Mouse (Mus musculus): ENCODE results near the gene Rasgef1b.
"Not testable (repeated sequence)": the region's sequence is repeated elsewhere in the genome, so short reads cannot be mapped to it uniquely, and the experiment has no call there.

The Rasgef1b gene

GRCm38 (mm10) chr5:99240501-99240900 is 488.4 kb downstream of the Rasgef1b start:
- DNase-seq = no peak

- no peak for DNase-seq
These were observed 489.2 kb downstream of the Rasgef1b start for GRCm38 (mm10) chr5:99239677-99240076.

- DNase-seq = no peak
These were observed 490.7 kb downstream of the Rasgef1b start for GRCm38 (mm10) chr5:99238150-99238549.

- no peak for DNase-seq
These were observed 491.7 kb downstream of the Rasgef1b start for GRCm38 (mm10) chr5:99236888-99237752.

GRCm38 (mm10) chr5:99236431-99236830 is 492.4 kb downstream of the Rasgef1b start:
- DNase-seq = no peak

GRCm38 (mm10) chr5:99234275-99234674 is 494.6 kb downstream of the Rasgef1b start:
- no peak for DNase-seq

- no peak for DNase-seq
These were observed 495.7 kb downstream of the Rasgef1b start for GRCm38 (mm10) chr5:99233176-99233575.

GRCm38 (mm10) chr5:99232410-99232809 is 496.5 kb downstream of the Rasgef1b start:
- no peak for DNase-seq

GRCm38 (mm10) chr5:99230476-99230875 is 498.4 kb downstream of the Rasgef1b start:
- no peak for DNase-seq

- no peak for DNase-seq
These were observed 501.5 kb downstream of the Rasgef1b start for GRCm38 (mm10) chr5:99227361-99227760.

GRCm38 (mm10) chr5:99224571-99225011 is 504.3 kb downstream of the Rasgef1b start:
- DNase-seq = no peak

GRCm38 (mm10) chr5:99223869-99224498 is 504.9 kb downstream of the Rasgef1b start:
- no peak for DNase-seq

- DNase-seq = no peak
These were observed 510.5 kb downstream of the Rasgef1b start for GRCm38 (mm10) chr5:99218385-99218784.

GRCm38 (mm10) chr5:99216588-99217152 is 512.2 kb downstream of the Rasgef1b start:
- not testable (repeated sequence) for DNase-seq

GRCm38 (mm10) chr5:99215207-99216157 is 513.4 kb downstream of the Rasgef1b start:
- no peak for DNase-seq

- DNase-seq = no peak
These were observed 514.5 kb downstream of the Rasgef1b start for GRCm38 (mm10) chr5:99214400-99214799.

- DNase-seq = no peak
These were observed 515.7 kb downstream of the Rasgef1b start for GRCm38 (mm10) chr5:99213211-99213610.

- DNase-seq = no peak
These were observed 525.4 kb downstream of the Rasgef1b start for GRCm38 (mm10) chr5:99203475-99203874.

GRCm38 (mm10) chr5:99202074-99202837 is 526.6 kb downstream of the Rasgef1b start:
- DNase-seq = peak; percentile 56

GRCm38 (mm10) chr5:99195436-99195835 is 533.4 kb downstream of the Rasgef1b start:
- no peak for DNase-seq

- no peak for DNase-seq
These were observed 537.7 kb downstream of the Rasgef1b start for GRCm38 (mm10) chr5:99190941-99191800.
